Mouse (Mus musculus) kidney, adult 2 months (tissue): Measurements from ENCODE around the gene Ficd. TPM values are rescaled to one million over a fixed set of nuclear protein-coding genes. Genes with fewer than 3 reads are reported as not detected.

Source experiments
- DNase-seq: peaks from one replicate; pipeline ENCODE4 v3.0.0; 2021
- H3K27ac ChIP-seq: fragments of 200-500 bp; 2 replicates; pipeline ENCODE4 v1.5.1; 2012; ENCODE audit warnings: low read depth, low read length, control low read depth, inconsistent platforms; ENCODE audit not compliant: insufficient read depth
- H3K27me3 ChIP-seq: fragments of 200-500 bp; replicated peaks from 2 replicates; pipeline ENCODE4 v1.6.1; 2012; ENCODE audit warnings: mild to moderate bottlenecking, moderate library complexity, low read length, inconsistent platforms; ENCODE audit not compliant: control insufficient read depth, insufficient read depth
- H3K36me3 ChIP-seq: fragments of 200-500 bp; 2 replicates; pipeline ENCODE4 v1.6.1; 2012; ENCODE audit warnings: mild to moderate bottlenecking, moderate library complexity, low read length, inconsistent platforms; ENCODE audit not compliant: control insufficient read depth, insufficient read depth
- H3K4me1 ChIP-seq: fragments of 200-500 bp; 2 replicates; pipeline ENCODE4 v1.6.1; 2011; ENCODE audit warnings: low read length; ENCODE audit not compliant: control insufficient read depth, insufficient read depth
- H3K4me3 ChIP-seq: fragments of 200-500 bp; 2 replicates; pipeline ENCODE4 v1.5.1; 2011; ENCODE audit warnings: mild to moderate bottlenecking, low read depth, low read length, control low read depth; ENCODE audit not compliant: insufficient read depth
- CTCF ChIP-seq: fragments of 200-500 bp; conservative IDR thresholded peaks from 2 replicates; pipeline ENCODE4 v1.5.1; 2011; ENCODE audit warnings: low read depth, mild to moderate bottlenecking, control low read depth, low read length, moderate library complexity, mixed read lengths; ENCODE audit not compliant: insufficient read depth, insufficient read length
- POLR2A ChIP-seq: fragments of 200-500 bp; IDR thresholded peaks from one replicate; pipeline ENCODE4 v1.6.1; 2011; ENCODE audit warnings: low read depth, low read length, control low read depth
- WGBS: fragments of 180-500 bp; shearing (Covaris S2); methylation state at CpG from one replicate; pipeline ENCODE4 v1.1.7; 2018; 5-methylcytosine and 5-hydroxymethylcytosine counted together
- polyA plus RNA-seq: library from polyadenylated mRNA; depleted of rRNA; stranded (reverse); fragments of >200 nt; gene quantifications from 2 replicates; pipeline ENCODE4 v1.2.3, GENCODE M21; 2012

The Ficd gene
- polyA plus RNA-seq, 1 experiment, result 6.7 TPM

DNA sequence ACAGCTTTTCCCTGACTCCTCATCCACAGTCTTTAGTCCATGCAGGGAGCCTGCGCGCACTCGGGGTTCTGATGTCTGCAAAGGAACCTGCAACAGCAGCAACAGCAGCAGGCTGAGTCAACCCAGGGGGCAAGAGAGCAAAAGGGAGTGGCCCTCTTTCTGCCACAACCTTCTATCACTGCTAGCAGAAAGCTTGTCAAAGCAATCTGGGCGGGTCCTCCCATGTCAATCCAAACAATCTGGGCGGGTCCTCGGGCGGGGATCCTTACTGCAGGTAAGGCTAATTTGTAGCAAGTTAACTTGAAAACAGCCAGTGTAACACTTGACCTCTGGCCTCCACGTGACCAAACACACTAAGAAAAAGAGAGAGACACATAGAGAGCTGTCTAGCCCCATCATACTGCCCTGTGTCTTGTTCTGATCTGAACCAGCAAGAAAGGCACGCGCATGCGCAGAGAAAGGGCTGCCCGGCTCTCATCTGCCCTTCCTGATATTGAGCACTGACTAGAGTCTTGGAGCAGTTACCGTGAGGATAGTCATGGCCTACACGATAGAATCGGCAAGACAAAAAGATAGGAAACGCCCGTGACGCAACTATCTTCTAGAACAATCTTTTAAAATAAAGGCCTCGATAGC, 35.1 kb upstream of the Ficd start:
- Histone ChIP-seq H3K27ac (no peak overlapping the region), H3K27me3 (no peaks in the 10 kb centered on the region), H3K4me3 (no peak overlapping the region), H3K4me1 (no peaks in the 10 kb centered on the region), H3K36me3 (no peaks in the 10 kb centered on the region)
- DNase-seq, result no peak
- WGBS, result 78% methylated on average over 19 of the region's 19 CpGs
- TF ChIP-seq CTCF (no peak), POLR2A (no peak)

DNA sequence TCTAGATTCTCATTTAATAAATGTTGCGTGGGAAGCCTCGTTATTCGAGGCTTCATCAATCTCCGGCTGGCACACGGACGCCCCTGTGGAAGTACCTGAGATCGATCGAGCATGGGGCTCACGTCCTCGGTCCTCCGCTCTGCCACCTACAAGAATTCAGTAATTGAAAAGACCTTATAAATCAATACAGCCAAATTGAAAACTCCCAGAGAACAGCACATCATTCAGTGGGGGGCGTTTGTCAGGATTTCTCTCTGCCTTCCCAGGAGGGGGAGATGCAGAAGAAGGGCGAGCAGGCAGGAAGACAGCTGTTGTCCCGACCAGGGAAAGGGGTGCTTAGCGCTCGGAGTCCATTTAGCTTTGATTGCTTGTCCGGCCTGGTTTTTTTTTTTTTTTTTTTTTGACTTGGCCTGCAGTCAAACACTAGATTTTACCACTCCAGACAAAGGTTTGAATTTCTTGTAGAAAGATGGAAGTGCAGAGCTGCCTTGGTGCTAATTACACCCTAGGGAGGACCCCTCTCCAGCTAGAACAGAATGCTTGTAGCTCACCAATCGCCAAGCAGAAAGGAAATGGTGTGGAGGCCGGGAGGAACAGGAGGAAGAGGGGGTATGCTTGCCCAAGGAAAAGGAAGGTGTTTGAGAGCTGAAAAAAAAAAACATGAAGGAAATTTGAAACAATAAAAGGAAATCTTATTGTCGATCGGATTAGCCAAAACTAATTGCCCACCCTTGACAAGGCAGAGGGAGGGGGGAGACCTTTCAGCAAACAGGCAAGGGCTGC, 31.6 kb upstream of the Ficd start:
- H3K4me3 ChIP-seq, result no peak overlapping the region
- TF ChIP-seq CTCF (no peak), POLR2A (no peak)
- H3K4me1 ChIP-seq, result no peaks in the 10 kb centered on the region
- DNase-seq, result peak; percentile 58
- 25% methylated on average over 21 of the region's 21 CpGs for WGBS
- no peaks in the 10 kb centered on the region for H3K36me3 ChIP-seq
- no peaks in the 10 kb centered on the region for H3K27me3 ChIP-seq
- H3K27ac ChIP-seq, result no peak overlapping the region

DNA sequence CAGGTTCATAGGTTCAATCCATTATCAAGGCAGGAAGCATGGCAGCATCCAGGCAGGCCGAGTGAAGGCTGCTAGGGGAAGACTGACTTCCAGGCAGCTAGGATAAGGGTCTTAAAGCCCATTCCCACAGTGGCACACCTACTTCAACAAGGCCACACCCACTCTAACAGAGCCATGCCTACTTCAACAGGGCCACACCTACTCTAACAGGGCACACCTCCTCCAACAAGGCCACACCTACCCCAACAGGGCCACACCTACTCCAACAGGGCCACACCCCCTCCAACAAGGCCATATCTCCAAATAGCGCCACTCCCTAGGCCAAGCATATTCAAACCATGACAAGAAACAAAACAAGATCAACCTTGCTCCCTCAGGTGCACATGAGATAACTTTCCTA, 22.7 kb upstream of the Ficd start:
- Histone ChIP-seq H3K4me1 (no peaks in the 10 kb centered on the region), H3K27me3 (no peaks in the 10 kb centered on the region), H3K4me3 (no peak overlapping the region), H3K27ac (no peak overlapping the region), H3K36me3 (no peaks in the 10 kb centered on the region)
- WGBS, result 80% methylated on average over 2 of the region's 2 CpGs
- TF ChIP-seq POLR2A, result no peak
- no peak for TF ChIP-seq CTCF
- no peak for DNase-seq

DNA sequence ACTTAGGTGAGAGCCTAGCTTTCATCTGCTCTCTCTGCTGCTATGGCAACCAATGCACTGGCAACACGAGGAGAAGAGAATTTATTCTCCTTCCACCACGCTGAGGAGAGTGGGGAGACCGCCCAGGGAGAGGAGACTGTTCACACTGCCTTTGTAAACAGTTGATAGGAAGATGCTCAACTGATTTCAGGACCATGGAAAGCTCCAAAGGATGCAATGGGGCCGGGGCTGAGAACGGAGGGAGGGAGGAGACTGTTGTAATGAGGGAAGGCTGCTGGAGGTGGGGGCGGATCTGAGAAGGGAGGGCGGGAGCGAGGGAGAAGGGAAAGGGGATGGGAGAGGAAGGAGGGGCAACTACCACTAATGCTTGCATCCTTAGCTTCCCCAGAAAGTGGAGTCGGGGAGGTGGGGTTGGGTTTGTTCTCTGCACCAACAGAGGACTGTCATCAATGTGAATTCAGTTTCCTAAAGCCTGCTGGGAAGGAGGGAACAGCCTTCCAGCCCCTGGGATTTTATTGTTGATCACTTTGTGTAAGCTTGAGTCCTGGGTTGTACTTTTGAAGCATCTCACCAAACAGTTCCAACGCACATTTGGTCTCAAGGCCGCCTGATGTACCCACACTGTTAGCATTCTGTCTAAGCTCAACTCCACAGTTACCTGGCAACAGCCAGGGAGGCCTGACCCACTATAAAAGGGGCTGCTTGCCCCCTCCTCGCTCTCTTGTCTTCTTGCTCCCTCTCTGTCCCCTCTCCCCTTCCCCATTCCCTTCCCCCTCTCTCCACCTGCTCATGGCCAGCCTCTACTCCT, 18.8 kb upstream of the Ficd start:
- DNase-seq, result peak; percentile 15
- WGBS, result 13% methylated on average over 12 of the region's 12 CpGs
- Histone ChIP-seq H3K4me1 (no peaks in the 10 kb centered on the region), H3K27me3 (no peaks in the 10 kb centered on the region), H3K4me3 (no peak overlapping the region), H3K36me3 (no peaks in the 10 kb centered on the region), H3K27ac (no peak overlapping the region)
- no peak for TF ChIP-seq POLR2A
- no peak for TF ChIP-seq CTCF

DNA sequence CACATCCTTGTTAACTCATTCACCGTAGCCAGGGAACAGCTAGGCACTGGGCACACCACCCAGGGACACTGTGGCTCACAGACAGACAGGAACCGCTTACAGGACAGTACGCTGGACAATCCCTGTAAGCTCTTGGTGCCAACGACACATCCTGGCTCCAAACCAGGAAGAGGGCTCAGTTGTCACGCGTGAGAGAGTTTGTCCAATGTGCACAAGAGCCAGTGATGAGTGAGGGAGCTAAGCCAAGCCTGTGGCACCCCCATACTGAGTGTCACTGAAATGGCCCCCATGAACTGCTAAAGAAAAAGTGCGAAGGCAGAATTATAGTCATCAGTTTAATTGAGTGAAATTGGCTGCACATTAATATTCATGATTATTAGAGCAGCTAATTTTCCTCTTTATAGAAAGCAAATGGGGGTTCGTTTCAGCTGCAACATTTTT, 16.4 kb upstream of the Ficd start:
- H3K4me3 ChIP-seq, result no peak overlapping the region
- no peak for DNase-seq
- WGBS, result 70% methylated on average over 8 of the region's 8 CpGs
- H3K4me1 ChIP-seq, result no peaks in the 10 kb centered on the region
- H3K36me3 ChIP-seq, result no peaks in the 10 kb centered on the region
- H3K27ac ChIP-seq, result no peak overlapping the region
- no peaks in the 10 kb centered on the region for H3K27me3 ChIP-seq
- TF ChIP-seq CTCF (no peak), POLR2A (no peak)

DNA sequence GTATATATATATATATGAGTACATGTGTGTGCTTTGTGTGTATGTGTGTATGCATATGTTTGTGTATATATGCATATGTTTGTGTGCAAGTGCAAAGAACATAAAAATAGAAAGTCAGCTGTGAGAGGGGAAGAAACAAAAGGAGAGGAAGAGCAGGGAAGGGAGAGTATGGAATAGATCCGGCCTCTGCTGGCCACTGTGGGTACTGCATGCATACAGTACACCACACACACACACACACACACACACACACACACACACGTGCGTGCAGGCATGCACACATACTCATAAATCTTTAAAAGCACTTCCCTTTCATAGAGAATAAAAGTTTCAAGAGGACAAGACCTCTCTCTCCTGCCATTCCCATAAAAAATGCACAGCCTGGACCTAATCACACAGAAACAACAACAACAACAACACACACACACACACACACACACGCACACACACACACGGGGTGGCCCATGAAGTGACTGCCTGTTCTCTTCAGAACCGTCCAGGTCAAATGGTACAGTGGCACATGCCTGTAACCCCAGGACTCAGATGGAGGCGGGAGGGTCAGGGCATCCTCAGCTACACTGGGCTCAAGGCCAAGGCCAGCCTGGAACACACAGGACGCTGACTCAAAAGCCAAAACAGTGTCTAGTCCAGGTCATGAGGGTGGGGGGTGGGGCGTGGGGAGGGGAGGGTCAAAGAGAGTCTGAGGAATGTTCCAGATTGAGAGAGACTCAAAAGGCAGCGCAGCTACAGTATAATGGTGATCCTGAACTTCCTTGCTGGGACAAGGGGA, 13.2 kb upstream of the Ficd start:
- H3K36me3 ChIP-seq, result no peaks in the 10 kb centered on the region
- H3K4me3 ChIP-seq, result no peak overlapping the region
- peak; percentile 27 for DNase-seq
- WGBS, result 81% methylated on average over 10 of the region's 10 CpGs
- no peaks in the 10 kb centered on the region for H3K27me3 ChIP-seq
- no peaks in the 10 kb centered on the region for H3K4me1 ChIP-seq
- TF ChIP-seq CTCF, result no peak
- no peak for TF ChIP-seq POLR2A
- no peak overlapping the region for H3K27ac ChIP-seq

DNA sequence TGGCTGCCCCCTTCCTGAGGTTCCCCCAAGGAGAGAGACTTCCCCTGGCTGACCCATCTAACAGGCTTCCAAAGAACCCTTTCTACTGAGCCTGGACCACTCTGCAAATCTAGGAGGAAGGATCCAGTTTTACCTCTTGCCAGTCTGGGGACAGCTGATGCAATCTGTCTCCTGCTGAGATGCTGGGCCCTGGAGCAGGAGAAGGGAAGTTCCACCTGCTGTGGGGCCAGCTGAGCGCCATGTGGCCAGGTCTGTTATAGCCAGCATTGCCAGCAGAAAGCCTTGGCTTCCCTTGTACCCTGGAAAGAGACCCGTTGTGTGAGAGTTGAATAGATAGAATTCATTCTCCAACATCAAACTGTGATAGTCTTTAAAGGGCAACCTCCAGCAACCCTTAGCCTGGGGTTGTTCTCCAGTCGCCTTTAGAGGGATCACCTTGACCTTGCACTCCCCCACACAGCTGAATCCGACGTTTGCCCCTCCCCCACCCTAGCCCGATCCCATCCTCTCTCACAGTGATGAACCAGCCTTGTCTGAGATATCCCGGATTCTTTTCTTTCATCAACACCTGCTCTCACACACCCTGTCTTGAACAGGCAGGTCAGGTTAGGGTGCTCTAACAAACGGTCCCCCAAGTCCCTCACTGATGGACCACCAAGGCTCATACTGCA, 11.9 kb upstream of the Ficd start:
- H3K36me3 ChIP-seq, result no peaks in the 10 kb centered on the region
- H3K27ac ChIP-seq, result no peak overlapping the region
- TF ChIP-seq POLR2A (no peak), CTCF (no peak)
- H3K27me3 ChIP-seq, result no peaks in the 10 kb centered on the region
- H3K4me1 ChIP-seq, result no peaks in the 10 kb centered on the region
- no peak overlapping the region for H3K4me3 ChIP-seq
- no peak for DNase-seq
- 41% methylated on average over 8 of the region's 8 CpGs for WGBS
